Mouse (Mus musculus): ENCODE data around the gene Cisd3.

Gene Cisd3

GRCm38 (mm10) chr11:97662893-97663527, 22.6 kb upstream of the Cisd3 start, which contains the start of gene Mllt6:
Mllt6 (plus strand) TSS chr11:97663414.
- peak; percentile 93 for DNase-seq (ENCODE audit: low read depth, low spot score)

- peak; percentile 46 for DNase-seq (ENCODE audit: low read depth, low spot score)
Measured at GRCm38 (mm10) chr11:97663528-97664338, 21.9 kb upstream of the Cisd3 start.

- DNase-seq (ENCODE audit: low read depth, low spot score): no peak
Measured at GRCm38 (mm10) chr11:97664339-97664665, 21.3 kb upstream of the Cisd3 start.

GRCm38 (mm10) chr11:97664771-97665240, 20.8 kb upstream of the Cisd3 start:
- DNase-seq (ENCODE audit: low read depth, low spot score): no peak

GRCm38 (mm10) chr11:97665431-97665830, 20.2 kb upstream of the Cisd3 start:
- DNase-seq (ENCODE audit: low read depth, low spot score): no peak

GRCm38 (mm10) chr11:97666221-97666620, 19.4 kb upstream of the Cisd3 start:
- peak; percentile 58 for DNase-seq (ENCODE audit: low read depth, low spot score)

- no peak for DNase-seq (ENCODE audit: low read depth, low spot score)
Measured at GRCm38 (mm10) chr11:97666794-97667193, 18.8 kb upstream of the Cisd3 start.

GRCm38 (mm10) chr11:97668160-97668559, 17.5 kb upstream of the Cisd3 start:
- peak; percentile 45 for DNase-seq (ENCODE audit: low read depth, low spot score)

- peak; percentile 51 for DNase-seq (ENCODE audit: low read depth, low spot score)
Measured at GRCm38 (mm10) chr11:97669268-97669667, 16.4 kb upstream of the Cisd3 start.

- peak; percentile 86 for DNase-seq (ENCODE audit: low read depth, low spot score)
Measured at GRCm38 (mm10) chr11:97669829-97670228, 15.8 kb upstream of the Cisd3 start.

GRCm38 (mm10) chr11:97670234-97671176, 15.1 kb upstream of the Cisd3 start:
- DNase-seq (ENCODE audit: low read depth, low spot score): peak; percentile 71

GRCm38 (mm10) chr11:97671177-97671527, 14.5 kb upstream of the Cisd3 start:
- DNase-seq (ENCODE audit: low read depth, low spot score): no peak

GRCm38 (mm10) chr11:97673148-97673547, 12.5 kb upstream of the Cisd3 start:
- DNase-seq (ENCODE audit: low read depth, low spot score): no peak

GRCm38 (mm10) chr11:97676050-97676754, 9.4 kb upstream of the Cisd3 start:
- no peak for DNase-seq (ENCODE audit: low read depth, low spot score)

GRCm38 (mm10) chr11:97677381-97677780, 8.2 kb upstream of the Cisd3 start:
- DNase-seq (ENCODE audit: low read depth, low spot score): no peak

GRCm38 (mm10) chr11:97677842-97678241, 7.8 kb upstream of the Cisd3 start:
- DNase-seq (ENCODE audit: low read depth, low spot score): no peak

GRCm38 (mm10) chr11:97678301-97678700, 7.3 kb upstream of the Cisd3 start:
- DNase-seq (ENCODE audit: low read depth, low spot score): no peak

GRCm38 (mm10) chr11:97680430-97680829, 5.2 kb upstream of the Cisd3 start:
- no peak for DNase-seq (ENCODE audit: low read depth, low spot score)

GRCm38 (mm10) chr11:97682504-97683055, 3.0 kb upstream of the Cisd3 start:
- DNase-seq (ENCODE audit: low read depth, low spot score): no peak

- no peak for DNase-seq (ENCODE audit: low read depth, low spot score)
Measured at GRCm38 (mm10) chr11:97684063-97684680, 1.5 kb upstream of the Cisd3 start.

- DNase-seq (ENCODE audit: low read depth, low spot score): no peak
Measured at GRCm38 (mm10) chr11:97684766-97685165, 860 bp upstream of the Cisd3 start.
